8 mouse cellular contexts compared by ENCODE assay signal in genomic region chr1:171063569-171064490, GRCm38 (mm10). TPM values are rescaled to one million over a fixed set of nuclear protein-coding genes. Genes with fewer than 3 reads are reported as not detected.
A peak's percentile ranks its signal among the peaks of the same experiment; 100 is the strongest.
DNase-seq lines count a peak whose midpoint lies in the region; ATAC-seq and TF ChIP-seq lines count a peak whose summit lies in the region.
"Not testable (repeated sequence)": the region's sequence is repeated elsewhere in the genome, so short reads cannot be mapped to it uniquely, and the experiment has no call there.

No protein-coding gene starts in this region.

- TF ChIP-seq POLR2A in bone marrow macrophage, adult 2 months (IDR thresholded peaks at IDR 0.05; ENCODE audit: borderline replicate concordance, low read depth, low read length); limb, embryonic 14.5 days (IDR thresholded peaks at IDR 0.05; ENCODE audit: borderline replicate concordance, extremely low read depth, insufficient read depth, insufficient read length): not testable (repeated sequence)

- peak overlapping the region; percentile 4 for H3K27ac ChIP-seq in bone marrow macrophage, adult 2 months (ENCODE audit: insufficient read depth, low read depth, low read length)
- not testable (repeated sequence) for H3K27ac ChIP-seq in forebrain, embryonic 12.5 days; heart, embryonic 13.5 days (replicated peaks); kidney, embryonic 14.5 days (ENCODE audit: low read depth, low read length); limb, embryonic 14.5 days (replicated peaks; ENCODE audit: low read depth, low read length); midbrain, embryonic 14.5 days (replicated peaks; ENCODE audit: low read depth, low read length)

- peaks cover 39% of the 10 kb centered on the region for H3K27me3 ChIP-seq in forebrain, embryonic 12.5 days
- H3K27me3 ChIP-seq in heart, embryonic 13.5 days (replicated peaks) = peaks cover 35% of the 10 kb centered on the region
- H3K27me3 ChIP-seq in kidney, embryonic 14.5 days (ENCODE audit: control insufficient read depth, insufficient read depth, low read length) = peaks cover 14% of the 10 kb centered on the region
- H3K27me3 ChIP-seq in limb, embryonic 14.5 days (ENCODE audit: control insufficient read depth, insufficient read depth, low read length) = peaks cover 30% of the 10 kb centered on the region
- H3K27me3 ChIP-seq in midbrain, embryonic 14.5 days (ENCODE audit: control insufficient read depth, insufficient read depth, low read length) = peaks cover 23% of the 10 kb centered on the region

- H3K4me2 ChIP-seq in forebrain, embryonic 12.5 days = peak overlapping the region; percentile 51
- peak overlapping the region; percentile 59 for H3K4me2 ChIP-seq in heart, embryonic 13.5 days
- peak overlapping the region; percentile 46 for H3K4me2 ChIP-seq in kidney, embryonic 14.5 days (replicated peaks; ENCODE audit: low read depth, low read length)
- peak overlapping the region; percentile 62 for H3K4me2 ChIP-seq in limb, embryonic 14.5 days (replicated peaks; ENCODE audit: low read depth, low read length, severe bottlenecking)
- peak overlapping the region; percentile 49 for H3K4me2 ChIP-seq in midbrain, embryonic 14.5 days (ENCODE audit: low read length)

- not testable (repeated sequence) for H3K36me3 ChIP-seq in forebrain, embryonic 12.5 days (replicated peaks); heart, embryonic 13.5 days; kidney, embryonic 14.5 days (ENCODE audit: control insufficient read depth, insufficient read depth, low read length); limb, embryonic 14.5 days (ENCODE audit: control insufficient read depth, insufficient read depth, low read length); midbrain, embryonic 14.5 days (ENCODE audit: control insufficient read depth, insufficient read depth, low read length)

- H3K4me3 ChIP-seq in bone marrow macrophage, adult 2 months (ENCODE audit: insufficient read depth, low read length) = peak overlapping the region; percentile 41
- peak overlapping the region; percentile 39 for H3K4me3 ChIP-seq in forebrain, embryonic 12.5 days (replicated peaks)
- H3K4me3 ChIP-seq in heart, embryonic 13.5 days = peak overlapping the region; percentile 46
- peak overlapping the region; percentile 37 for H3K4me3 ChIP-seq in kidney, embryonic 14.5 days (ENCODE audit: low read length)
- peak overlapping the region; percentile 47 for H3K4me3 ChIP-seq in limb, embryonic 14.5 days (replicated peaks; ENCODE audit: low read length)
- H3K4me3 ChIP-seq in midbrain, embryonic 14.5 days (replicated peaks; ENCODE audit: low read depth, low read length) = peak overlapping the region; percentile 34

- ATAC-seq in forebrain, embryonic 12.5 days (ENCODE audit: low FRiP score) = peak; percentile 82
- ATAC-seq in heart, embryonic 13.5 days (ENCODE audit: extremely low read depth, insufficient number of reproducible peaks, low FRiP score, low TSS enrichment) = peak; percentile 52
- ATAC-seq in kidney, embryonic 14.5 days (ENCODE audit: low FRiP score, low TSS enrichment) = peak; percentile 83
- ATAC-seq in limb, embryonic 14.5 days (ENCODE audit: low FRiP score, low read depth) = peak; percentile 82
- ATAC-seq in midbrain, embryonic 14.5 days (ENCODE audit: low FRiP score, low TSS enrichment) = peak; percentile 73

- not testable (repeated sequence) for TF ChIP-seq CTCF in bone marrow macrophage, adult 2 months (IDR thresholded peaks at IDR 0.05; ENCODE audit: low read depth, low read length)

- DNase-seq in limb, embryonic 14.5 days (ENCODE audit: low spot score) = not testable (repeated sequence)
- peak; percentile 42 for DNase-seq in midbrain, embryonic 14.5 days
- DNase-seq in right cerebral cortex, postnatal 4 days = peak; percentile 55
- DNase-seq in urinary bladder, postnatal 25 days (ENCODE audit: low spot score) = peak; percentile 49

- 0 out of 2 replicates have a peak overlapping the region, but pooled peaks have one; percentile 8 for H3K9ac ChIP-seq in forebrain, embryonic 12.5 days
- peak overlapping the region; percentile 58 for H3K9ac ChIP-seq in heart, embryonic 13.5 days
- peak overlapping the region; percentile 28; the same call in 1 of the 2 replicates for H3K9ac ChIP-seq in kidney, embryonic 14.5 days (ENCODE audit: low read depth, low read length)
- peak overlapping the region; percentile 44; the same call in 1 of the 2 replicates for H3K9ac ChIP-seq in limb, embryonic 14.5 days (ENCODE audit: low read depth, low read length, severe bottlenecking)
- not testable (repeated sequence) for H3K9ac ChIP-seq in midbrain, embryonic 14.5 days (replicated peaks; ENCODE audit: low read length)

- peaks cover 22% of the 10 kb centered on the region for H3K4me1 ChIP-seq in bone marrow macrophage, adult 2 months (ENCODE audit: control insufficient read depth, insufficient read depth, low read length)
- H3K4me1 ChIP-seq in forebrain, embryonic 12.5 days; kidney, embryonic 14.5 days (ENCODE audit: control insufficient read depth, insufficient read depth, low read length); limb, embryonic 14.5 days (ENCODE audit: control insufficient read depth, insufficient read depth, low read length); midbrain, embryonic 14.5 days (ENCODE audit: control insufficient read depth, insufficient read depth, low read length): not testable (repeated sequence)
- H3K4me1 ChIP-seq in heart, embryonic 13.5 days = peaks cover 16% of the 10 kb centered on the region

- 9% methylated on average over 40 of the region's 61 CpGs for WGBS in forebrain, embryonic 12.5 days
- 8% methylated on average over 42 of the region's 61 CpGs for WGBS in heart, embryonic 13.5 days
- 11% methylated on average over 37 of the region's 61 CpGs for WGBS in kidney, embryonic 14.5 days
- 8% methylated on average over 33 of the region's 61 CpGs for WGBS in limb, embryonic 14.5 days
- 8% methylated on average over 37 of the region's 61 CpGs for WGBS in midbrain, embryonic 14.5 days

- H3K9me3 ChIP-seq in forebrain, embryonic 12.5 days; heart, embryonic 13.5 days; kidney, embryonic 14.5 days (ENCODE audit: control insufficient read depth, low read length); limb, embryonic 14.5 days (ENCODE audit: control insufficient read depth, low read length); midbrain, embryonic 14.5 days (ENCODE audit: control insufficient read depth, low read length): not testable (repeated sequence)

RNA-seq across cellular contexts. Expression of gene Fcgr3, which starts 0.9 kb away (rescaled TPM):
- 1,121 and 1,154 TPM in 2 replicates for polyA plus RNA-seq in bone marrow macrophage, adult 2 months (2012; ENCODE audit: insufficient read depth, insufficient read length, missing spikeins)
- polyA plus RNA-seq in forebrain, embryonic 12.5 days (2016; fragmentation: Nextera tagmentation; extraction: Ambion mirVana) = 4.8 and 4.9 TPM in 2 replicates
- 6.9 and 9.1 TPM in 2 replicates for polyA plus RNA-seq in heart, embryonic 13.5 days (2015; fragmentation: Nextera tagmentation; extraction: Ambion mirVana)
- polyA plus RNA-seq in kidney, embryonic 14.5 days (2014; fragmentation: Nextera tagmentation; extraction: Ambion mirVana) = 7.0 and 7.9 TPM in 2 replicates
- 12.8 and 13.7 TPM in 2 replicates for polyA plus RNA-seq in limb, embryonic 14.5 days (2012; rRNA removed)
- 17.6 and 19.7 TPM in 2 replicates for polyA plus RNA-seq in limb, embryonic 14.5 days (2014; fragmentation: Nextera tagmentation; extraction: Ambion mirVana)
- polyA plus RNA-seq in midbrain, embryonic 14.5 days (2014; fragmentation: Nextera tagmentation; extraction: Ambion mirVana) = 2.5 and 8.3 TPM in 2 replicates

RNA-seq across cellular contexts. Expression of gene Fcgr4, which starts 45.1 kb away (rescaled TPM):
- polyA plus RNA-seq in bone marrow macrophage, adult 2 months (2012; ENCODE audit: insufficient read depth, insufficient read length, missing spikeins) = 84.3 and 86.6 TPM in 2 replicates
- 0.26 and 0.31 TPM in 2 replicates for polyA plus RNA-seq in forebrain, embryonic 12.5 days (2016; fragmentation: Nextera tagmentation; extraction: Ambion mirVana)
- 0.37 and 0.85 TPM in 2 replicates for polyA plus RNA-seq in heart, embryonic 13.5 days (2015; fragmentation: Nextera tagmentation; extraction: Ambion mirVana)
- 0.97 and 1.0 TPM in 2 replicates for polyA plus RNA-seq in kidney, embryonic 14.5 days (2014; fragmentation: Nextera tagmentation; extraction: Ambion mirVana)
- 0.75 and 1.2 TPM in 2 replicates for polyA plus RNA-seq in limb, embryonic 14.5 days (2012; rRNA removed)
- 0.59 and 0.79 TPM in 2 replicates for polyA plus RNA-seq in limb, embryonic 14.5 days (2014; fragmentation: Nextera tagmentation; extraction: Ambion mirVana)
- 1.5 TPM in 1 of 2 replicates, not detected in the other for polyA plus RNA-seq in midbrain, embryonic 14.5 days (2014; fragmentation: Nextera tagmentation; extraction: Ambion mirVana)

RNA-seq across cellular contexts. Expression of gene Cfap126, which starts 49.9 kb away (rescaled TPM):
- 4.5 and 5.7 TPM in 2 replicates for polyA plus RNA-seq in bone marrow macrophage, adult 2 months (2012; ENCODE audit: insufficient read depth, insufficient read length, missing spikeins)
- 3.9 and 5.2 TPM in 2 replicates for polyA plus RNA-seq in forebrain, embryonic 12.5 days (2016; fragmentation: Nextera tagmentation; extraction: Ambion mirVana)
- 2.8 TPM in 2 replicates for polyA plus RNA-seq in heart, embryonic 13.5 days (2015; fragmentation: Nextera tagmentation; extraction: Ambion mirVana)
- 2.9 and 3.8 TPM in 2 replicates for polyA plus RNA-seq in kidney, embryonic 14.5 days (2014; fragmentation: Nextera tagmentation; extraction: Ambion mirVana)
- 2.1 and 2.7 TPM in 2 replicates for polyA plus RNA-seq in limb, embryonic 14.5 days (2012; rRNA removed)
- polyA plus RNA-seq in limb, embryonic 14.5 days (2014; fragmentation: Nextera tagmentation; extraction: Ambion mirVana) = 1.1 and 1.3 TPM in 2 replicates
- 2.7 and 4.2 TPM in 2 replicates for polyA plus RNA-seq in midbrain, embryonic 14.5 days (2014; fragmentation: Nextera tagmentation; extraction: Ambion mirVana)

Comparison
In these comparisons a context has a peak if more than half of its experiments do, and no peak if none do; other contexts are left out.
1. RNA of gene Fcgr3, which starts 0.9 kb away (polyA plus RNA-seq): 1,121 to 1,154 TPM in bone marrow macrophage, adult 2 months; 12.8 to 19.7 TPM in limb, embryonic 14.5 days, 6.9 to 9.1 TPM in heart, embryonic 13.5 days, 2.5 to 8.3 TPM in midbrain, embryonic 14.5 days, 7.0 to 7.9 TPM in kidney, embryonic 14.5 days and 4.8 to 4.9 TPM in forebrain, embryonic 12.5 days; every median in the first group is over 10 times any median in the second.
2. RNA of gene Fcgr4, which starts 45.1 kb away (polyA plus RNA-seq): 84.3 to 86.6 TPM in bone marrow macrophage, adult 2 months; 1.5 TPM in midbrain, embryonic 14.5 days, 0.97 to 1.0 TPM in kidney, embryonic 14.5 days, 0.59 to 1.2 TPM in limb, embryonic 14.5 days, 0.37 to 0.85 TPM in heart, embryonic 13.5 days and 0.26 to 0.31 TPM in forebrain, embryonic 12.5 days; every median in the first group is over 10 times any median in the second.
3. Peak in every context shown above with its lines, with median percentiles within 50 percentile points of each other: H3K4me3 ChIP-seq, ATAC-seq and H3K4me2 ChIP-seq.